Mouse (Mus musculus) liver, adult (tissue): Measurements from ENCODE around the gene Hap1.

ENCODE experiments used
- GATA4 ChIP-seq: IDR thresholded peaks from 2 replicates; pipeline ENCODE4 v1.6.1; 2014; ENCODE audit warnings: mild to moderate bottlenecking, low read length; ENCODE audit not compliant: insufficient replicate concordance

The Hap1 gene

GRCm38 (mm10) chr11:100376746-100377389, 20.9 kb upstream of the Hap1 start:
- no peak for TF ChIP-seq GATA4

GRCm38 (mm10) chr11:100376005-100376404, 20.1 kb upstream of the Hap1 start:
- TF ChIP-seq GATA4, result no peak

GRCm38 (mm10) chr11:100375127-100375526, 19.2 kb upstream of the Hap1 start:
- no peak for TF ChIP-seq GATA4

- TF ChIP-seq GATA4, result no peak
Measured at GRCm38 (mm10) chr11:100371981-100372558, 16.1 kb upstream of the Hap1 start.

GRCm38 (mm10) chr11:100369822-100370221, 13.9 kb upstream of the Hap1 start:
- no peak for TF ChIP-seq GATA4

- TF ChIP-seq GATA4, result no peak
Measured at GRCm38 (mm10) chr11:100369145-100369544, 13.2 kb upstream of the Hap1 start.

- no peak for TF ChIP-seq GATA4
Measured at GRCm38 (mm10) chr11:100362979-100363562, 7.1 kb upstream of the Hap1 start.

- no peak for TF ChIP-seq GATA4
Measured at GRCm38 (mm10) chr11:100362209-100362978, 6.5 kb upstream of the Hap1 start.

GRCm38 (mm10) chr11:100360175-100360574, 4.2 kb upstream of the Hap1 start:
- TF ChIP-seq GATA4, result no peak

- no peak for TF ChIP-seq GATA4
Measured at GRCm38 (mm10) chr11:100357408-100357807, 1.5 kb upstream of the Hap1 start.

GRCm38 (mm10) chr11:100356819-100357211, 887 bp upstream of the Hap1 start:
- no peak for TF ChIP-seq GATA4

- TF ChIP-seq GATA4, result no peak
Measured at GRCm38 (mm10) chr11:100355151-100355951, 577 bp downstream of the Hap1 start.

GRCm38 (mm10) chr11:100352076-100352857, 3.7 kb downstream of the Hap1 start:
- TF ChIP-seq GATA4, result no peak

- no peak for TF ChIP-seq GATA4
Measured at GRCm38 (mm10) chr11:100344269-100344668, 11.7 kb downstream of the Hap1 start.
